ENCODE assay signal across 28 mouse cellular contexts in genomic region chr1:120801980-120802364, GRCm38 (mm10).
DNase-seq lines count a peak whose midpoint lies in the region; ATAC-seq and TF ChIP-seq lines count a peak whose summit lies in the region.
"Had no signal": no experiment of that assay in that cellular context is flagged by ENCODE, and none has a peak within 500 bp of the region (broad histone marks: within the 10 kb centered on the region; RNA-seq: fewer than 3 reads in every experiment).

No protein-coding gene starts in this region.

- no peaks in the 10 kb centered on the region for H3K9me3 ChIP-seq in midbrain, embryonic 11.5 days (ENCODE audit: control insufficient read depth, low read length)
- no peaks in the 10 kb centered on the region for H3K9me3 ChIP-seq in midbrain, embryonic 10.5 days (replicated peaks)
- no peaks in the 10 kb centered on the region for H3K9me3 ChIP-seq in midbrain, embryonic 14.5 days (ENCODE audit: control insufficient read depth, low read length)
- H3K9me3 ChIP-seq in midbrain, postnatal 0 days (ENCODE audit: low read length) = no peaks in the 10 kb centered on the region
- H3K9me3 ChIP-seq in hindbrain, embryonic 11.5 days (ENCODE audit: control insufficient read depth, low read length) = no peaks in the 10 kb centered on the region
- H3K9me3 ChIP-seq: embryonic facial prominence, embryonic 12.5 days; embryonic facial prominence, embryonic 15.5 days; forebrain, embryonic 12.5 days; forebrain, embryonic 15.5 days; hindbrain, embryonic 10.5 days had no signal

- H3K36me3 ChIP-seq in midbrain, embryonic 11.5 days (ENCODE audit: control insufficient read depth, insufficient read depth, low read length) = no peaks in the 10 kb centered on the region
- H3K36me3 ChIP-seq in midbrain, embryonic 10.5 days = no peaks in the 10 kb centered on the region
- H3K36me3 ChIP-seq in midbrain, embryonic 14.5 days (ENCODE audit: control insufficient read depth, insufficient read depth, low read length) = no peaks in the 10 kb centered on the region
- H3K36me3 ChIP-seq in midbrain, postnatal 0 days (ENCODE audit: insufficient read depth, low read length) = no peaks in the 10 kb centered on the region
- no peaks in the 10 kb centered on the region for H3K36me3 ChIP-seq in hindbrain, embryonic 11.5 days (ENCODE audit: control insufficient read depth, insufficient read depth, low read length)
- H3K36me3 ChIP-seq: embryonic facial prominence, embryonic 12.5 days; embryonic facial prominence, embryonic 15.5 days; forebrain, embryonic 12.5 days; forebrain, embryonic 15.5 days; G1E; hindbrain, embryonic 10.5 days had no signal

- H3K4me3 ChIP-seq in midbrain, embryonic 11.5 days (ENCODE audit: low read depth, low read length) = no peak overlapping the region
- H3K4me3 ChIP-seq in midbrain, embryonic 10.5 days = no peak overlapping the region
- no peak overlapping the region for H3K4me3 ChIP-seq in midbrain, embryonic 14.5 days (replicated peaks; ENCODE audit: low read depth, low read length)
- H3K4me3 ChIP-seq in midbrain, postnatal 0 days (ENCODE audit: low read depth, low read length) = no peak overlapping the region
- no peak overlapping the region for H3K4me3 ChIP-seq in hindbrain, embryonic 11.5 days (ENCODE audit: low read depth, low read length)
- H3K4me3 ChIP-seq: embryonic facial prominence, embryonic 12.5 days; embryonic facial prominence, embryonic 15.5 days; forebrain, embryonic 12.5 days; forebrain, embryonic 15.5 days; hindbrain, embryonic 10.5 days had no signal

- no peak for TF ChIP-seq CTCF in midbrain, postnatal 0 days (IDR thresholded peaks at IDR 0.05)

- no peak overlapping the region for H3K4me2 ChIP-seq in midbrain, embryonic 11.5 days
- peak overlapping the region; percentile 33 for H3K4me2 ChIP-seq in midbrain, embryonic 14.5 days (ENCODE audit: low read length)
- H3K4me2 ChIP-seq in midbrain, postnatal 0 days (ENCODE audit: low read depth, low read length, poor library complexity, severe bottlenecking) = no peak overlapping the region; the same call in 1 of the 2 replicates
- H3K4me2 ChIP-seq in hindbrain, embryonic 11.5 days (replicated peaks; ENCODE audit: low read depth, low read length) = no peak overlapping the region
- H3K4me2 ChIP-seq: embryonic facial prominence, embryonic 12.5 days; embryonic facial prominence, embryonic 15.5 days; forebrain, embryonic 12.5 days; forebrain, embryonic 15.5 days; heart, embryonic 11.5 days; hindbrain, embryonic 14.5 days had no signal

- no peaks in the 10 kb centered on the region for H3K27me3 ChIP-seq in midbrain, embryonic 11.5 days (ENCODE audit: control insufficient read depth, insufficient read depth, low read length)
- H3K27me3 ChIP-seq in midbrain, embryonic 10.5 days (ENCODE audit: low read depth, poor library complexity, severe bottlenecking) = 0 out of 2 replicates have a peak, but pooled peaks cover 4% of the 10 kb centered on the region
- no peaks in the 10 kb centered on the region for H3K27me3 ChIP-seq in midbrain, embryonic 14.5 days (ENCODE audit: control insufficient read depth, insufficient read depth, low read length)
- H3K27me3 ChIP-seq in midbrain, postnatal 0 days (ENCODE audit: insufficient read depth, low read length) = no peaks in the 10 kb centered on the region
- no peaks in the 10 kb centered on the region for H3K27me3 ChIP-seq in hindbrain, embryonic 11.5 days (ENCODE audit: control insufficient read depth, insufficient read depth, low read length)
- H3K27me3 ChIP-seq: CH12.LX; embryonic facial prominence, embryonic 12.5 days; embryonic facial prominence, embryonic 15.5 days; forebrain, embryonic 12.5 days; forebrain, embryonic 15.5 days had no signal

- peak; percentile 40; the same call in 1 of the 2 replicates for ATAC-seq in midbrain, embryonic 11.5 days (ENCODE audit: low FRiP score)
- ATAC-seq in midbrain, embryonic 14.5 days (ENCODE audit: low FRiP score, low TSS enrichment) = no peak
- ATAC-seq in midbrain, postnatal 0 days (ENCODE audit: low FRiP score) = 0 out of 2 replicates have a peak, but pooled peaks have one; percentile 23
- ATAC-seq in hindbrain, embryonic 11.5 days (ENCODE audit: low FRiP score) = no peak
- ATAC-seq: forebrain, embryonic 15.5 days; inflammation-experienced regulatory T-cells, adult 6 months; Patski had no signal

- H3K27ac ChIP-seq in midbrain, embryonic 11.5 days (ENCODE audit: low read depth, low read length) = no peak overlapping the region
- no peak overlapping the region for H3K27ac ChIP-seq in midbrain, embryonic 10.5 days (replicated peaks)
- no peak overlapping the region for H3K27ac ChIP-seq in midbrain, embryonic 14.5 days (replicated peaks; ENCODE audit: low read depth, low read length)
- no peak overlapping the region for H3K27ac ChIP-seq in midbrain, postnatal 0 days (ENCODE audit: low read depth, low read length)
- H3K27ac ChIP-seq in hindbrain, embryonic 11.5 days (ENCODE audit: low read depth, low read length) = no peak overlapping the region
- H3K27ac ChIP-seq: embryonic facial prominence, embryonic 12.5 days; embryonic facial prominence, embryonic 15.5 days; forebrain, embryonic 12.5 days; forebrain, embryonic 15.5 days; hindbrain, embryonic 10.5 days; hindbrain, embryonic 14.5 days; hindbrain, postnatal 0 days had no signal

- H3K9ac ChIP-seq in midbrain, embryonic 11.5 days (ENCODE audit: low read length) = no peak overlapping the region
- H3K9ac ChIP-seq in midbrain, embryonic 14.5 days (replicated peaks; ENCODE audit: low read length) = no peak overlapping the region; the same call in 1 of the 2 replicates
- no peak overlapping the region for H3K9ac ChIP-seq in midbrain, postnatal 0 days (replicated peaks; ENCODE audit: low read length, poor library complexity, severe bottlenecking)
- no peak overlapping the region for H3K9ac ChIP-seq in hindbrain, embryonic 11.5 days (ENCODE audit: low read depth, low read length)
- H3K9ac ChIP-seq: embryonic facial prominence, embryonic 12.5 days; embryonic facial prominence, embryonic 15.5 days; forebrain, embryonic 12.5 days; forebrain, embryonic 15.5 days; hindbrain, embryonic 14.5 days had no signal

- no peaks in the 10 kb centered on the region for H3K4me1 ChIP-seq in midbrain, embryonic 11.5 days (ENCODE audit: control insufficient read depth, insufficient read depth, low read length)
- H3K4me1 ChIP-seq in midbrain, embryonic 10.5 days = peaks cover 14% of the 10 kb centered on the region
- H3K4me1 ChIP-seq in midbrain, embryonic 14.5 days (ENCODE audit: control insufficient read depth, insufficient read depth, low read length) = peaks cover 11% of the 10 kb centered on the region; the same call in 1 of the 2 replicates
- H3K4me1 ChIP-seq in midbrain, postnatal 0 days (ENCODE audit: insufficient read depth, low read length) = 0 out of 2 replicates have a peak, but pooled peaks cover 4% of the 10 kb centered on the region
- no peaks in the 10 kb centered on the region for H3K4me1 ChIP-seq in hindbrain, embryonic 11.5 days (replicated peaks; ENCODE audit: control insufficient read depth, insufficient read depth, low read length)
- H3K4me1 ChIP-seq: embryonic facial prominence, embryonic 12.5 days; embryonic facial prominence, embryonic 15.5 days had no signal

- DNase-seq in midbrain, embryonic 11.5 days (ENCODE audit: low spot score, missing footprints) = no peak
- no peak for DNase-seq in midbrain, embryonic 10.5 days (ENCODE audit: low spot score)
- no peak for DNase-seq in midbrain, embryonic 14.5 days
- no peak for DNase-seq in midbrain, postnatal 0 days (ENCODE audit: low spot score)
- no peak for DNase-seq in right cerebral cortex, postnatal 4 days
- no peak for DNase-seq in hindbrain, embryonic 11.5 days (ENCODE audit: low spot score)
- DNase-seq: adrenal gland, postnatal 10 days; adrenal gland, postnatal 36 days; B cell, adult 2 months; cerebellum, adult 11 months; cerebellum, adult 2 months; cerebellum, adult 9-11 months; cerebellum, postnatal 25 days; gastrocnemius, postnatal 10 days; gastrocnemius, postnatal 36 days; heart, postnatal 36 days had no signal

- WGBS in midbrain, embryonic 11.5 days = 48% methylated on average over 8 of the region's 8 CpGs
- WGBS in midbrain, embryonic 10.5 days = 67% methylated on average over 8 of the region's 8 CpGs
- 44% methylated on average over 8 of the region's 8 CpGs for WGBS in midbrain, embryonic 14.5 days
- WGBS in midbrain, postnatal 0 days = 44% methylated on average over 8 of the region's 8 CpGs
- WGBS in hindbrain, embryonic 11.5 days = 82% methylated on average over 8 of the region's 8 CpGs

Comparison
In these comparisons a context has a peak if more than half of its experiments do, and no peak if none do; other contexts are left out.
1. ATAC-seq: peak in midbrain, embryonic 11.5 days (single experiment) and midbrain, postnatal 0 days (single experiment); none in midbrain, embryonic 14.5 days (single experiment) and hindbrain, embryonic 11.5 days (single experiment).